Mouse (Mus musculus) liver, embryonic 14.5 days (tissue): ENCODE data around the gene Tekt2.

Source experiments
- CTCF ChIP-seq: IDR thresholded peaks from 2 replicates; pipeline ENCODE4 v1.5.1; 2016; ENCODE audit warnings: antibody characterized with exemption, low read depth, control low read depth
- EP300 ChIP-seq: IDR thresholded peaks from 2 replicates; pipeline ENCODE4 v1.6.1; 2016; ENCODE audit warnings: antibody characterized with exemption, low read depth

DNA sequence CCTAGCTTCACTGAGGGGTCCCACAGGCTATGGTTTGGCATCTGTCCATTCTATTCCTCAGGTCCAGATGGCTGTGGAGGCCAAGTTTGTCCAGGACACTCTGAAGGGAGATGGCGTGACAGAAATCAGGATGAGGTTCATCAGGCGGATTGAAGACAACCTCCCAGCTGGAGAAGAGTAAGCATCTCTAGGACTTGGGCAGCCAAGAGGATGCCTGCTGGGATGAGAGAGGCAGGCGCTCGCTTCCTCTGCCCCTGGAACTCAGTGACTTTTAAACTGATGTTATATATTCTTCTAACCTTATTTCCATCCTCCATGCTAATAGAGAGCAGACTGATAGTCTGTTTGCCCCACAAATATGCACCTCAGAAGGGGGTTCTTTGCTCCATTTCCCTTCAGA, 50.4 kb downstream of the Tekt2 start:
- TF ChIP-seq CTCF (no peak), EP300 (no peak)
